Mouse (Mus musculus) cerebellum, adult 2 months (tissue): ENCODE data around the gene Vill.

ENCODE experiments used
- CTCF ChIP-seq: fragments of 200-500 bp; IDR thresholded peaks from 2 replicates; pipeline ENCODE4 v1.5.1; 2011; ENCODE audit warnings: low read depth, mild to moderate bottlenecking, control low read depth, low read length, moderate library complexity, borderline replicate concordance; ENCODE audit not compliant: insufficient read depth
- POLR2A ChIP-seq: fragments of 200-500 bp; IDR thresholded peaks from 2 replicates; pipeline ENCODE4 v1.6.1; 2011; ENCODE audit warnings: low read length, control low read depth, borderline replicate concordance; ENCODE audit not compliant: insufficient read depth

GRCm38 (mm10) chr9:119119409-119120167, 67.0 kb downstream of the Vill start:
- TF ChIP-seq POLR2A = no peak
- no peak for TF ChIP-seq CTCF
